Mouse (Mus musculus) spleen, embryonic (tissue): ENCODE data around the gene Qrsl1.
"Not testable (repeated sequence)": the region's sequence is repeated elsewhere in the genome, so short reads cannot be mapped to it uniquely, and the experiment has no call there.

ENCODE experiments used
- CTCF ChIA-PET: fragments of 350-600 bp; sonication (Branson Sonifier 250); formaldehyde crosslinking; loops from one replicate; lab custom pipeline; 2022; lab: Charles Lee

Qrsl1 gene

DNA sequence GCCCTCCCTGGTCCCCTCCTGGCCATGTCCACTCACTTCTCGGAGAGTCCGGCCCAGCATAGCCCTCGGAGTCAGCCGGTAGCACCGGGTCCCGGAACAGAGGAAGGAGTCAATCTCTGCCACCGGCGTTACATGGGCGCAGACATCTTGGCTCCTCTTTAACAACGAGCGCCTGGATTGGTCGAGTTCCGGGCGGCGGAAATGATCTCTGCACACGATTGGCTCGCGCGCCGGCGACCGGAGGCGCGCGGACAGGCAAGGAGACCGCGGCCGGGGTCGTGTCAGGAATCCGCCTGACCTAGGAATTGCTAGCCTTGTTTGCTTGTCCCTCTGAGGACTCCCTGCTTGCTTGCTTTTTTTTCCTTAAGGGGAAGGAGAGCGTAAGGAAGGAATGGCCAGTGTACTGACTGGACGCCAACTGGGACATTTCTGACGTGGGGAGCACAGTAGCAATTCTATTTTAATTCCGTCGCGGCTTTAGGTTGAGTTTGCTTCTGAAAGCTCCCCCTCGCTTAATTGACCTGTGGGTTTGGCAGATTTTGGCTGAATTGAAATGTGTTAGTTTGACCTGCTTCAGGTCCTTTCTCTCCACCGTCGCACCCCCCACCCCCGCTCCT, at the start of gene Qrsl1, which contains the start of gene Rtn4ip1:
Gene Qrsl1 (minus strand): TSS at position 168 of the 617 bp plus-strand sequence.
Gene Rtn4ip1 (plus strand): TSS at position 230 of the 617 bp plus-strand sequence.
- CTCF ChIA-PET, result interaction anchor here (0.8 kb wide), 1 partner anchor 73 kb away, joined by 6 read pairs; no protein-coding TSS in a partner anchor

- CTCF ChIA-PET, result no interaction called here
Measured at GRCm38 (mm10) chr10:43945435-43945834, 43.9 kb upstream of the Qrsl1 start.

DNA sequence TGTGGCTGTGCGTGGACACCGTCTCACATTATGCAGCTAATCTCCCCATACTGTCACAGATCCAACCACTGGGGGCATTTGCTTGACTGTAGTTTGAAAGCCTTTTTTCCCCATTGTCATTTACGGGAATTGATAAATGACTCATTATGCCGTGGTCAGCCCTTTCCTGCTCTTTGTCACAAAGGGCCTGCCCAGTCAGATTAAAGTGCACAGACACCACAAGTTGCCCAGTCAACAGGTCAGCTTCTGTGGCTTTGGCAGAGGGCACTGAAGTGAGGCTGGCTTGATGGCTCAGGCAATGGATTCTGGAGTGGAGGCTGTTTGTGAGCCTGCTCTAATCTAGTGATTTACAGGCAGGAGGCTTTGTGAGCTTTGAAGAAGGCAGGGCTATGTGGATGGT, 42.2 kb upstream of the Qrsl1 start:
- CTCF ChIA-PET, result interaction anchor here (0.5 kb wide), 1 partner anchor 44 kb away, joined by 15 read pairs; no protein-coding TSS in a partner anchor

DNA sequence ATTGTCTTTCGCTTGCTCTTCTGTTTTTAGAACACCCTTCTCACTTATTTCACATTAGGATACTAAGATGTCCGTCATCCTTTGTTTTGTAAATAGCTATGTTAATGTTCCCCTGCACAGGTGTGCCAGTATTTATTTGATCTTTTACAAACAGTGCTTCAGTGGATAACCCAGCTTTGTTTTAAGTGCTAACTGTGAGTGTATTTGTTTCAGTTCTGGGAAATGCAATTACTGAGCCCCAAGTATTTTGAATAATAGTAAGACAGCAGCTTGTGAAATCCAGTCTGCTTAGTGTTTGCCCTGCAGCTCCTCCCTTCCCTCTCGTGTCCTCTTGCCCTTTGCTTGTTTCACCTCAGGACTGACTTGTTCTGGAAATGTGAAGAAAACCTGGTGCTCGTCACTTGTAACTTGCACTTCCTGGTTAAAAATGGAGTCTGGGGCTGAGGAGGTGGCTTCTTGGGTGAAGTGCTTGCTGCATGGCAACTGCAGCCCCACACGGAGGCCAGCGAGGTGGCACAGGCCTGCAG, 37.7 kb upstream of the Qrsl1 start:
- CTCF ChIA-PET, result no interaction called here

- CTCF ChIA-PET, result no interaction called here
Measured at GRCm38 (mm10) chr10:43928596-43928995, 27.1 kb upstream of the Qrsl1 start.

DNA sequence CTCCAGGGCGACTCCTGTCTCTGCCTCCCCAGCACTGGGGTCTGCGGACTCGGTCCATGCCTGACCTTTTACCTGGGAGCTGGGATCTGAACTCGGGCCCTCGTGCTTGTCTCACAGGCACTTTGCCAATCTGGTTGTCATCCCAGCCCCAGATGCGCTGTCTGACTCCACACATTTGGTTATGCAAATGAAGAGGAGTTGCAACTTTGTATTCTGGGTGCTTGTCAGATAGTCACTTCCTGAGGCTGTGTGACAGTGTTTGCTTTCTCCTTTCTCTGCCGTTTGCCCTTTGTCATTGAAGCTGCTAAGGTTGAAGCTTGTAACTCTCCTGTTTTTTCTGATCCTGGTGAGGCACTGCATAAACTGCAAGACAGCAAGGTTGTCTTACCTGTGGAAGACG, 26.2 kb upstream of the Qrsl1 start:
- CTCF ChIA-PET, result interaction anchor here (0.6 kb wide), 1 partner anchor 111 kb away, joined by 14 read pairs; no protein-coding TSS in a partner anchor

GRCm38 (mm10) chr10:43925776-43926175, 24.2 kb upstream of the Qrsl1 start:
- CTCF ChIA-PET, result not testable (repeated sequence)

DNA sequence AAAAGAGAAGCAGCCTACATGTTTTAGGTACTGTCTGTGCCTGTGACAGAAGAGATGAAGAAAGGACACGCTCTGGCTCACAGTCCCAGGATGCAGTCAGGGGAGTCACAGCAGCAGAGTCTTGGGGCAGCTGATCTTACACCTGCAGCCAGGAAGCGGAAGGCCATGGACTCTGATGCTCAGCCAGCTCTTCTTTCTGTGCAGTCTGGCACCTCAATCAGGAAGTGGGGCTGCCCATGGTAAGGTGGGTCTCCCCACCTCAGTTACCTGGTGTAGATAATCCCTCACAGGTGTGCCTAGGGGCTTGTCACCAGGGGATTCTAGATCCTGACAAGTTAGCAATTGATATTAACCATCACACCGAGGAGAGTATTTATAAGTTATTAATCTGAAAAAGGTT, 21.6 kb upstream of the Qrsl1 start:
- CTCF ChIA-PET, result interaction anchor here (0.5 to 0.7 kb wide), 2 partner anchors 17 to 192 kb away, joined by 3 to 5 read pairs; no protein-coding TSS in a partner anchor

DNA sequence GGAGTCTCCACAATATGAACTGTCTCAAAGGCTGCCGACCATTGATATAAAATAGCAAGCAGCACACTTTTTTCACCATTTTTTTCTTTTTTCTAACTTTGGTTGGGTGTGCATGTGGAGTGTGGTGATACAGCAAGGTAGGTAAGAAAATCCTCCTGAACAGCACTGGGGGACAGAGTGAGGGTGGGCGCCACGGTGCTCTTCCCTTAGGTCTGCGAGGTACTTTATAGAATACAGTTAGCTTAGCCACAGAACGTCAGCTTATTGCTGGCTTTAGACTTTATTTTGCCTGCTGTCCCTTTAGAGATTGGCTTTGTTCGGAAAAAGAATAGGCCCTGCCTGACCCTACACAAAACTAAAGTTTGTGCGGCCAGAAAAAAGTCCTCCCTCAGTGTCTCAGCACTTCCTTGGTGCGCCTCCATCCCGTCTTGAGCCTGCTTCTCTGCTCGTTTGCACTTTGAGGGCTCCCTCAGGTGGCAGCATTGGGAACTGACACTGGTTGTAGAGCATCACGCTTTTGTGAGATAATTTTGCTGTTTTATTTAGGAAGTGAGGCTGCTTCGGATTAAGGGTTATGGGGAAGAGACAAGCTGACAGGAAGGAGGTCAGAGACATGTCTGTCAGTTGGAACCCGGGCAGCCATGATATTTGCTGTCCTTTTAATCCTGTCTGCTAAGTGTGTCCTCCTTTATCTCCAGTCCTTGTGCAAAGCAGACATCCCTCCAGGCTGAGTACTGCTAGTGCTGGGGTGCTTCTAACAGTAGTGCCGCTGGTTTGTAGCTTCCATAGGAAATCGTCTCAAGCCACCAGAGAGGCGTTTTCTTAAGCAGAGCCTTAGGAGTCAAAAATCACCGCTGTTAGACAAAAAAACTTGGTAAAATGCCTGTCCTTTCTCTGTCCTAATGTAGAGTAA, 17.4 kb upstream of the Qrsl1 start:
- CTCF ChIA-PET, result interaction anchor here (1.4 kb wide), 1 partner anchor 344 kb away, joined by 9 read pairs; no protein-coding TSS in a partner anchor

DNA sequence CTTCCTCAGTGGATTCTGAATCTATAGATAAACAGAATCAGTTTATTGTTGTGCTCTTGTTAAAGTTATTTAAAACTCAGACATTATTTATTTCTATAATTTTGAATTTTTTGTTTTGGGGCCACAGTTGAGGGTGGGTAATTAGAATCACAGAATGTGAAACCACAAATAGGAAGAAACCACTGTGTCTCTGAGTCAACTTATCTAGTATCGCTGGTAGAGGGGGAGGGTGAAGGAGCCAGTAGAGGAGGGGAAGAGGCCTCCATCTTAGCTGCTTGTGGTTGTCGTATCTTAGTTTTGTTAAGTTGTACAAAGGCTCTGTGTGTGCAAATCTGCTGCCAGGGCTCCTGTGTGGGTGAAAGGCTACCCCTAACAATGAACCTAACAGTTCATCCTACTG, 15.2 kb upstream of the Qrsl1 start:
- CTCF ChIA-PET, result no interaction called here

DNA sequence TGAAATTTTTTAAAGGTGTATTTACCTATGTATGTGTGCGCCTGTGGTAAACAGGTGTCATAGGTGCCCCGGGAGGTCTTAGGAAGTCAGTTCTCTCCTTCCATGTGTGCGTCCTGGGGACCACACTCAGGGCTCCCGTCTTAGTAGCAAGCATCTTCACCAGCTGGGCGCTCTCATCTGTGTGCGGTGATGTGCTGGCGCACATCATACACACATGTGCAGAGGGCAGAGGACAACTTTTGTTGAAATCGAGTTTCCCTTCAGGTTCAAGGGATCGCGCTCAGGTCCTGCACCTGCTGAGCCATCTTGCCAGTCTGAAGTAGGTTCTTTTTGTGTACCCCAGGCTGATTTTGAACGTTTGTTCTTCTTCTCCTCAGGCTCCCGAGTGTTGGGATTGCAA, 14.6 kb upstream of the Qrsl1 start:
- CTCF ChIA-PET, result no interaction called here

- CTCF ChIA-PET, result no interaction called here
Measured at GRCm38 (mm10) chr10:43912236-43912635, 10.7 kb upstream of the Qrsl1 start.

DNA sequence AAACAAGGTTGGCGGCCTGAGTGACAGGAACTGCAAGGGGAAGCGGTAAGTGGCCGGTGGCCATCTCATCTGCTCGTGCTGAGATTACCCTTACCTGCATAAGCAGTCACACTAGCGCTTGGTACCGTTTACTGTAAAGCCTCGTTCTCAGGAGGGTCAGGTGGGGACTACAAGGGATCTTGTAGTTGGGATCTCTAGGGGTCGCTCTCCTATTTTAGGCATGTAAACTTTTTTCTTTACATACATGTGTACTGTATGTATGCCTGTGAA, 9.3 kb upstream of the Qrsl1 start:
- CTCF ChIA-PET, result interaction anchor here (1.8 kb wide), 1 partner anchor 331 kb away, joined by 4 read pairs; no protein-coding TSS in a partner anchor

GRCm38 (mm10) chr10:43910032-43910872, 8.7 kb upstream of the Qrsl1 start:
- CTCF ChIA-PET, result interaction anchor here (1.8 kb wide), 1 partner anchor 330 kb away, joined by 4 read pairs; no protein-coding TSS in a partner anchor

DNA sequence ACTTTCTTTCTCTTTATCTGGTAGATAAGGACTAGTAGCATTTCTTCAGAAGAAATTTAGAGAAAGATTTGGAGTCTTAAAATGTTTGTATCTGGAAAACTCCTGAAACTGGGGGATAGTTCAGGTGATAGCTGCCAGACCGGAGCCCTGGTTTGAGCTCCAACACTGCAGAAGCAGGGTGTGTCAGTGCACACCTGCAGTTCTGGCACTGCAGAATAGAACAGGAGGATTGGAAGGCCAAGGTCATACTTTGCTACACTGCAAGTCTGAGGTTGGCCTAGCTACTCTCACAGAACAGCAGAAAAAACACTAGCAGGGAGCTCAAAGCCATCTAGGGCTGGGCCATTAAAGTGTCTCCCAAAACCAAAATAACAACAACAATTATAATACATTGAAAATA, 3.0 kb upstream of the Qrsl1 start:
- CTCF ChIA-PET, result interaction anchor here (0.7 kb wide), 1 partner anchor 23 kb away, joined by 3 read pairs; no protein-coding TSS in a partner anchor

- CTCF ChIA-PET, result interaction anchor here (0.7 to 0.8 kb wide), 3 partner anchors 72 to 462 kb away, joined by 3 to 6 read pairs (median 4); no protein-coding TSS in a partner anchor
Measured at GRCm38 (mm10) chr10:43900883-43901570, 518 bp downstream of the Qrsl1 start.

GRCm38 (mm10) chr10:43898276-43898675, 3.3 kb downstream of the Qrsl1 start:
- CTCF ChIA-PET, result no interaction called here

DNA sequence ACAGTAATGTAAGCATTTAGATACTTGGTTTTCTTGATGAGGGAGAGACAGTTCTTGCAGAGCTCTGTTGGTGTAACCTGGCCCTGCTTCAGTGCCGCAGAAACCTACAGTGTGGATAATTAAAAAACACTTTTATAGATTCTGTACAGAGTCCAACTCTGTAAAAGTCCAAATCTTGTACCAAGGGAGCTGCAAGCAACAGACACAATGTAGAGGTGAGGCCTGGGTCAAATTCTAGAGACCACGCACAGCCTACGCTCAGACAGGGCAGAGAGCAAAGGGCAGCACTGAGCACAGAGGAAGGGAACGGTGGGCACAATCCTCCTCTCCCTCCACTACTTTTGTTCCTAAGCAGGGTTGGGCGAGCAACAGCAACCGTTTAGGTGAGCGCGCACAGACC, 5.5 kb downstream of the Qrsl1 start:
- CTCF ChIA-PET, result no interaction called here

- CTCF ChIA-PET, result no interaction called here
Measured at GRCm38 (mm10) chr10:43892971-43893370, 8.6 kb downstream of the Qrsl1 start.

DNA sequence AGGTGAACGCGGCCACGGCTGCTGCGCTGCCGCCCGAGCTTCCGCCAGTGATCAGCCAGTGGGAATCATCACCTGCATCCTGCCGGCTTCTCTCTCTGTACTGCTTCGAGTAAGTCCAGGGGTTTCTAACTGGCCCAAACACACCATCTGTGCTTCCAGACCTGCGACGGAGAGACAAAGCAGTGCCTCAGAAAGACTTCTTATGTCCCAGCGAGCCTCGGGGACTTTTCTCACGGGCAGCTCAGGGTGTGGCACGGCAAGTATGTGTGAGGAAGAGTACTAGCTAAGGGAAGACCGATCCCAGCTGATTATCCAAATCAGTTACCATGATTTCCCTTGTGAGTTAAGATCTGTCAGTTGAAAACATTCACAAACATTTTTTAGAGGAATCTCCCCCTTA, 12.6 kb downstream of the Qrsl1 start:
- CTCF ChIA-PET, result no interaction called here

GRCm38 (mm10) chr10:43887676-43888075, 13.9 kb downstream of the Qrsl1 start:
- CTCF ChIA-PET, result no interaction called here
